Mouse (Mus musculus) kidney, adult 2 months (tissue): ENCODE results near the gene Gjb4. TPM values are rescaled to one million over a fixed set of nuclear protein-coding genes. Genes with fewer than 3 reads are reported as not detected.
A peak's percentile ranks its signal among the peaks of the same experiment; 100 is the strongest.

Source experiments
- DNase-seq: peaks from one replicate; pipeline ENCODE4 v3.0.0; 2021
- H3K27ac ChIP-seq: fragments of 200-500 bp; 2 replicates; pipeline ENCODE4 v1.5.1; 2012; ENCODE audit warnings: low read depth, low read length, control low read depth, inconsistent platforms; ENCODE audit not compliant: insufficient read depth
- H3K27me3 ChIP-seq: fragments of 200-500 bp; replicated peaks from 2 replicates; pipeline ENCODE4 v1.6.1; 2012; ENCODE audit warnings: mild to moderate bottlenecking, moderate library complexity, low read length, inconsistent platforms; ENCODE audit not compliant: control insufficient read depth, insufficient read depth
- H3K36me3 ChIP-seq: fragments of 200-500 bp; 2 replicates; pipeline ENCODE4 v1.6.1; 2012; ENCODE audit warnings: mild to moderate bottlenecking, moderate library complexity, low read length, inconsistent platforms; ENCODE audit not compliant: control insufficient read depth, insufficient read depth
- H3K4me1 ChIP-seq: fragments of 200-500 bp; 2 replicates; pipeline ENCODE4 v1.6.1; 2011; ENCODE audit warnings: low read length; ENCODE audit not compliant: control insufficient read depth, insufficient read depth
- H3K4me3 ChIP-seq: fragments of 200-500 bp; 2 replicates; pipeline ENCODE4 v1.5.1; 2011; ENCODE audit warnings: mild to moderate bottlenecking, low read depth, low read length, control low read depth; ENCODE audit not compliant: insufficient read depth
- CTCF ChIP-seq: fragments of 200-500 bp; conservative IDR thresholded peaks from 2 replicates; pipeline ENCODE4 v1.5.1; 2011; ENCODE audit warnings: low read depth, mild to moderate bottlenecking, control low read depth, low read length, moderate library complexity, mixed read lengths; ENCODE audit not compliant: insufficient read depth, insufficient read length
- POLR2A ChIP-seq: fragments of 200-500 bp; IDR thresholded peaks from one replicate; pipeline ENCODE4 v1.6.1; 2011; ENCODE audit warnings: low read depth, low read length, control low read depth
- WGBS: fragments of 180-500 bp; shearing (Covaris S2); methylation state at CpG from one replicate; pipeline ENCODE4 v1.1.7; 2018; 5-methylcytosine and 5-hydroxymethylcytosine counted together
- polyA plus RNA-seq: library from polyadenylated mRNA; depleted of rRNA; stranded (reverse); fragments of >200 nt; gene quantifications from 2 replicates; pipeline ENCODE4 v1.2.3, GENCODE M21; 2012; rRNA removed

Gjb4 gene
- 1.4 and 1.5 TPM in 2 replicates for polyA plus RNA-seq

GRCm38 (mm10) chr4:127353951-127354438, at the start of gene Gjb4:
TSS of gene Gjb4 (minus strand) at chr4:127354081.
- no peak for TF ChIP-seq CTCF
- no peak for TF ChIP-seq POLR2A
- no peak within 1 kb of the TSS for H3K27ac ChIP-seq
- WGBS: 53% methylated on average over 8 of the region's 8 CpGs
- no peak within 1 kb of the TSS for H3K4me3 ChIP-seq
- no peaks in the 10 kb centered on the region for H3K4me1 ChIP-seq
- no peak for DNase-seq
- no peaks in the 10 kb centered on the region for H3K27me3 ChIP-seq
- no peaks in the 10 kb centered on the region for H3K36me3 ChIP-seq

- Histone ChIP-seq H3K27ac (no peak overlapping the region), H3K36me3 (no peaks in the 10 kb centered on the region), H3K4me3 (no peak overlapping the region), H3K4me1 (no peaks in the 10 kb centered on the region), H3K27me3 (no peaks in the 10 kb centered on the region)
- DNase-seq: no peak
- 75% methylated on average over 3 of the region's 3 CpGs for WGBS
- TF ChIP-seq POLR2A: no peak
- no peak for TF ChIP-seq CTCF
Measured at GRCm38 (mm10) chr4:127402614-127403013, 48.7 kb upstream of the Gjb4 start.

GRCm38 (mm10) chr4:127402166-127402565, 48.3 kb upstream of the Gjb4 start:
- no peak for DNase-seq

GRCm38 (mm10) chr4:127400165-127401145, 46.6 kb upstream of the Gjb4 start:
- 62% methylated on average over 11 of the region's 11 CpGs for WGBS
- no peak overlapping the region for H3K27ac ChIP-seq

More at GRCm38 (mm10) chr4:127402166-127402565, 48.3 kb upstream of the Gjb4 start:
- no peak overlapping the region for H3K4me3 ChIP-seq
- H3K27me3 ChIP-seq: no peaks in the 10 kb centered on the region
- WGBS: 84% methylated on average over 4 of the region's 4 CpGs
- no peak for TF ChIP-seq CTCF
- H3K36me3 ChIP-seq: no peaks in the 10 kb centered on the region
- H3K27ac ChIP-seq: no peak overlapping the region
- H3K4me1 ChIP-seq: no peaks in the 10 kb centered on the region

GRCm38 (mm10) chr4:127395591-127395990, 41.7 kb upstream of the Gjb4 start:
- H3K4me1 ChIP-seq: no peaks in the 10 kb centered on the region
- WGBS: 39% methylated on average over 4 of the region's 4 CpGs
- H3K27ac ChIP-seq: no peak overlapping the region
- H3K27me3 ChIP-seq: no peaks in the 10 kb centered on the region
- DNase-seq: no peak
- H3K36me3 ChIP-seq: no peaks in the 10 kb centered on the region
- TF ChIP-seq CTCF (no peak), POLR2A (no peak)
- H3K4me3 ChIP-seq: no peak overlapping the region

More at GRCm38 (mm10) chr4:127400165-127401145, 46.6 kb upstream of the Gjb4 start:
- Histone ChIP-seq H3K27me3 (no peaks in the 10 kb centered on the region), H3K4me1 (no peaks in the 10 kb centered on the region), H3K4me3 (no peak overlapping the region), H3K36me3 (no peaks in the 10 kb centered on the region)
- DNase-seq: no peak
- TF ChIP-seq CTCF (no peak), POLR2A (no peak)

GRCm38 (mm10) chr4:127389645-127390044, 35.8 kb upstream of the Gjb4 start:
- no peak for DNase-seq
- WGBS: 22% methylated on average over 13 of the region's 13 CpGs
- H3K4me1 ChIP-seq: no peaks in the 10 kb centered on the region
- no peaks in the 10 kb centered on the region for H3K27me3 ChIP-seq
- H3K4me3 ChIP-seq: no peak overlapping the region
- no peaks in the 10 kb centered on the region for H3K36me3 ChIP-seq
- TF ChIP-seq CTCF (no peak), POLR2A (no peak)
- H3K27ac ChIP-seq: no peak overlapping the region

- H3K27me3 ChIP-seq: no peaks in the 10 kb centered on the region
- H3K4me3 ChIP-seq: no peak overlapping the region
- DNase-seq: no peak
- H3K36me3 ChIP-seq: no peaks in the 10 kb centered on the region
- no peaks in the 10 kb centered on the region for H3K4me1 ChIP-seq
- no peak overlapping the region for H3K27ac ChIP-seq
- 38% methylated on average over 4 of the region's 4 CpGs for WGBS
- TF ChIP-seq POLR2A: no peak
- peak; percentile 56 for TF ChIP-seq CTCF
Measured at GRCm38 (mm10) chr4:127377344-127377743, 23.5 kb upstream of the Gjb4 start.
